In genomic region chr12:113132567-113132966, GRCm38 (mm10) we compare ENCODE assay signal across 8 mouse cellular contexts. TPM values are rescaled to one million over a fixed set of nuclear protein-coding genes. Genes with fewer than 3 reads are reported as not detected.
A peak's percentile ranks its signal among the peaks of the same experiment; 100 is the strongest.
DNase-seq lines count a peak whose midpoint lies in the region; ATAC-seq and TF ChIP-seq lines count a peak whose summit lies in the region.

No protein-coding gene starts in this region.

- H3K27ac ChIP-seq in left cerebral cortex, adult 2 months = peak overlapping the region; percentile 38; the same call in 1 of the 2 replicates
- H3K27ac ChIP-seq in gastrocnemius, adult 2 months = peak overlapping the region; percentile 68
- H3K27ac ChIP-seq in hindbrain, postnatal 0 days = peak overlapping the region; percentile 32; the same call in 1 of the 2 replicates

- 35% methylated on average over 2 of the region's 2 CpGs for WGBS in hindbrain, postnatal 0 days

- TF ChIP-seq CTCF in left cerebral cortex, adult 2 months (IDR thresholded peaks at IDR 0.05) = no peak
- no peak for TF ChIP-seq CTCF in gastrocnemius, adult 2 months (IDR thresholded peaks at IDR 0.05)
- no peak for TF ChIP-seq CTCF in hindbrain, postnatal 0 days (IDR thresholded peaks at IDR 0.05; ENCODE audit: low read depth)

- intact Hi-C loops in left cerebral cortex, adult 2 months (cut with DNase I) = no loop called here
- intact Hi-C loops in gastrocnemius, adult 2 months (cut with DNase I) = no loop called here

- no peaks in the 10 kb centered on the region for H3K9me3 ChIP-seq in hindbrain, postnatal 0 days (ENCODE audit: low read length)

- no peak for DNase-seq in left cerebral cortex, adult 2 months (ENCODE audit: extremely low spot score in 1 of 2, low spot score in 2 of 2)
- DNase-seq in left cerebral cortex, adult 9 months (ENCODE audit: low spot score in 2 of 2) = no peak
- DNase-seq in gastrocnemius, adult 2 months = peak; percentile 83
- peak; percentile 61 for DNase-seq in hindbrain, postnatal 0 days (ENCODE audit: low spot score)
- peak; percentile 97 for DNase-seq in lung, postnatal 36 days
- DNase-seq in thymus, postnatal 10 days (ENCODE audit: low spot score in 2 of 2) = no peak

- no peaks in the 10 kb centered on the region for H3K27me3 ChIP-seq in hindbrain, postnatal 0 days (ENCODE audit: insufficient read depth, low read length)

- H3K4me2 ChIP-seq in hindbrain, postnatal 0 days (ENCODE audit: low read depth, low read length) = no peak overlapping the region

- no peaks in the 10 kb centered on the region for H3K4me1 ChIP-seq in hindbrain, postnatal 0 days (ENCODE audit: insufficient read depth, low read length)

- peak; percentile 76 for ATAC-seq in hindbrain, postnatal 0 days
- ATAC-seq in granulocyte monocyte progenitor cell, adult 5-6 weeks (replicated peaks; ENCODE audit: poor library complexity, severe bottlenecking) = no peak
- ATAC-seq in CD4-positive, CD25-positive, alpha-beta regulatory T cell, adult 4 months = no peak

- no peak overlapping the region for H3K4me3 ChIP-seq in left cerebral cortex, adult 2 months
- no peak overlapping the region for H3K4me3 ChIP-seq in gastrocnemius, adult 2 months
- H3K4me3 ChIP-seq in hindbrain, postnatal 0 days (ENCODE audit: low read length) = no peak overlapping the region

- peaks cover 97% of the 10 kb centered on the region for H3K36me3 ChIP-seq in hindbrain, postnatal 0 days (ENCODE audit: insufficient read depth, low read length)

- H3K9ac ChIP-seq in hindbrain, postnatal 0 days (replicated peaks; ENCODE audit: low read length) = no peak overlapping the region

RNA-seq across cellular contexts. Expression of gene Crip2, which starts 7.5 kb away (rescaled TPM):
- total RNA-seq in left cerebral cortex, adult 2 months (2021) = 100 to 1,000 TPM; 143 to 148 TPM
- 10 to 100 TPM; 32.4 to 41.1 TPM for total RNA-seq in gastrocnemius, adult 2 months (2021)
- 138 and 152 TPM in 2 replicates for total RNA-seq in hindbrain, postnatal 0 days (2014; rRNA removed)
- polyA plus RNA-seq in hindbrain, postnatal 0 days (2015; fragmentation: Nextera tagmentation; extraction: Ambion mirVana) = 239 and 251 TPM in 2 replicates
- total RNA-seq in granulocyte monocyte progenitor cell, adult 5-6 weeks (2014; fragmentation: Nextera tagmentation) = not detected in 2 replicates
- total RNA-seq in granulocyte monocyte progenitor cell, adult 5-6 weeks (2017) = 0.46 TPM in 1 of 2 replicates, not detected in the other
- polyA plus RNA-seq in CD4-positive, CD25-positive, alpha-beta regulatory T cell, adult 4 months (2017; shearing (Covaris generic)) = 1 to 10 TPM; 5.7 to 6.9 TPM

RNA-seq across cellular contexts. Expression of gene Crip1, which starts 13.5 kb away (rescaled TPM):
- 10 to 100 TPM; 14.4 to 15.0 TPM for total RNA-seq in left cerebral cortex, adult 2 months (2021)
- 100 to 1,000 TPM in 1 of 2 experiments, 10 to 100 TPM in 1; 71.2 to 113 TPM for total RNA-seq in gastrocnemius, adult 2 months (2021)
- 4.6 and 15.4 TPM in 2 replicates for total RNA-seq in hindbrain, postnatal 0 days (2014; rRNA removed)
- 33.0 and 35.8 TPM in 2 replicates for polyA plus RNA-seq in hindbrain, postnatal 0 days (2015; fragmentation: Nextera tagmentation; extraction: Ambion mirVana)
- total RNA-seq in granulocyte monocyte progenitor cell, adult 5-6 weeks (2014; fragmentation: Nextera tagmentation) = 161 and 242 TPM in 2 replicates
- 84.6 and 103 TPM in 2 replicates for total RNA-seq in granulocyte monocyte progenitor cell, adult 5-6 weeks (2017)
- 1,000 to 10,000 TPM in 1 of 2 experiments, 100 to 1,000 TPM in 1; 784 to 1,045 TPM for polyA plus RNA-seq in CD4-positive, CD25-positive, alpha-beta regulatory T cell, adult 4 months (2017; shearing (Covaris generic))

RNA-seq across cellular contexts. Expression of gene Tedc1, which starts 23.7 kb away (rescaled TPM):
- total RNA-seq in left cerebral cortex, adult 2 months (2021) = 1 to 10 TPM; 1.7 to 2.2 TPM
- total RNA-seq in gastrocnemius, adult 2 months (2021) = not detected
- total RNA-seq in hindbrain, postnatal 0 days (2014; rRNA removed) = 13.8 and 16.6 TPM in 2 replicates
- 14.7 and 15.8 TPM in 2 replicates for polyA plus RNA-seq in hindbrain, postnatal 0 days (2015; fragmentation: Nextera tagmentation; extraction: Ambion mirVana)
- 6.5 and 11.1 TPM in 2 replicates for total RNA-seq in granulocyte monocyte progenitor cell, adult 5-6 weeks (2014; fragmentation: Nextera tagmentation)
- 6.1 and 22.6 TPM in 2 replicates for total RNA-seq in granulocyte monocyte progenitor cell, adult 5-6 weeks (2017)
- 1 to 10 TPM; 1.5 to 3.3 TPM for polyA plus RNA-seq in CD4-positive, CD25-positive, alpha-beta regulatory T cell, adult 4 months (2017; shearing (Covaris generic))

RNA-seq across cellular contexts. Expression of gene Mta1, which starts 34.5 kb away (rescaled TPM):
- total RNA-seq in left cerebral cortex, adult 2 months (2021) = 10 to 100 TPM; 72.9 to 76.5 TPM
- 10 to 100 TPM; 36.2 to 41.5 TPM for total RNA-seq in gastrocnemius, adult 2 months (2021)
- total RNA-seq in hindbrain, postnatal 0 days (2014; rRNA removed) = 57.6 and 65.0 TPM in 2 replicates
- 13.1 and 13.5 TPM in 2 replicates for polyA plus RNA-seq in hindbrain, postnatal 0 days (2015; fragmentation: Nextera tagmentation; extraction: Ambion mirVana)
- 73.6 and 85.1 TPM in 2 replicates for total RNA-seq in granulocyte monocyte progenitor cell, adult 5-6 weeks (2014; fragmentation: Nextera tagmentation)
- 21.0 and 27.6 TPM in 2 replicates for total RNA-seq in granulocyte monocyte progenitor cell, adult 5-6 weeks (2017)
- 10 to 100 TPM in 1 of 2 experiments, 1 to 10 TPM in 1; 9.6 to 15.1 TPM for polyA plus RNA-seq in CD4-positive, CD25-positive, alpha-beta regulatory T cell, adult 4 months (2017; shearing (Covaris generic))

RNA-seq across cellular contexts. Expression of gene Tmem121, which starts 53.2 kb away (rescaled TPM):
- 10 to 100 TPM; 27.8 to 28.6 TPM for total RNA-seq in left cerebral cortex, adult 2 months (2021)
- not detected for total RNA-seq in gastrocnemius, adult 2 months (2021)
- total RNA-seq in hindbrain, postnatal 0 days (2014; rRNA removed) = 98.0 and 103 TPM in 2 replicates
- polyA plus RNA-seq in hindbrain, postnatal 0 days (2015; fragmentation: Nextera tagmentation; extraction: Ambion mirVana) = 54.8 and 55.3 TPM in 2 replicates
- 0.17 TPM in 1 of 2 replicates, not detected in the other for total RNA-seq in granulocyte monocyte progenitor cell, adult 5-6 weeks (2014; fragmentation: Nextera tagmentation)
- total RNA-seq in granulocyte monocyte progenitor cell, adult 5-6 weeks (2017) = not detected in 2 replicates
- polyA plus RNA-seq in CD4-positive, CD25-positive, alpha-beta regulatory T cell, adult 4 months (2017; shearing (Covaris generic)) = not detected

Comparison
In these comparisons a context has a peak if more than half of its experiments do, and no peak if none do; other contexts are left out.
1. DNase-seq: peak in gastrocnemius, adult 2 months (single experiment), hindbrain, postnatal 0 days (single experiment) and lung, postnatal 36 days (single experiment); none in left cerebral cortex, adult 2 months (0 of 2), left cerebral cortex, adult 9 months (0 of 2) and thymus, postnatal 10 days (0 of 2).
2. RNA of gene Crip2, which starts 7.5 kb away (total RNA-seq): 138 to 152 TPM in hindbrain, postnatal 0 days, 143 to 148 TPM in left cerebral cortex, adult 2 months and 32.4 to 41.1 TPM in gastrocnemius, adult 2 months; 0.46 TPM in granulocyte monocyte progenitor cell, adult 5-6 weeks; every median in the first group is over 10 times any median in the second.
3. Peak in every context shown above with its lines, with median percentiles within 50 percentile points of each other: H3K27ac ChIP-seq.